7 mouse cellular contexts compared by ENCODE assay signal in genomic region chr6:128438871-128439341, GRCm38 (mm10). TPM values are rescaled to one million over a fixed set of nuclear protein-coding genes. Genes with fewer than 3 reads are reported as not detected.
DNase-seq lines count a peak whose midpoint lies in the region; ATAC-seq and TF ChIP-seq lines count a peak whose summit lies in the region.

No protein-coding gene starts in this region.

- peak overlapping the region; percentile 50 for H3K9ac ChIP-seq in embryonic facial prominence, embryonic 11.5 days (replicated peaks; ENCODE audit: low read length)
- peak overlapping the region; percentile 38 for H3K9ac ChIP-seq in hindbrain, embryonic 15.5 days
- peak overlapping the region; percentile 55 for H3K9ac ChIP-seq in lung, embryonic 14.5 days

- ATAC-seq in megakaryocyte, adult 5-6 weeks (ENCODE audit: poor library complexity, severe bottlenecking): no peak
- no peak; the same call in 1 of the 2 replicates for ATAC-seq in embryonic facial prominence, embryonic 11.5 days (replicated peaks; ENCODE audit: insufficient number of reproducible peaks, low FRiP score, low TSS enrichment, low read depth)
- ATAC-seq in hindbrain, embryonic 15.5 days (ENCODE audit: low FRiP score, low read depth): no peak; the same call in 1 of the 2 replicates
- ATAC-seq in lung, embryonic 14.5 days (ENCODE audit: insufficient read depth): peak; percentile 59

- peak overlapping the region; percentile 98 for H3K4me3 ChIP-seq in megakaryocyte, embryonic 14.5 days (replicated peaks)
- peak overlapping the region; percentile 98 for H3K4me3 ChIP-seq in embryonic facial prominence, embryonic 11.5 days (ENCODE audit: low read depth, low read length)
- H3K4me3 ChIP-seq in hindbrain, embryonic 15.5 days: peak overlapping the region; percentile 64
- peak overlapping the region; percentile 98 for H3K4me3 ChIP-seq in lung, embryonic 14.5 days (ENCODE audit: low read depth, low read length)

- H3K4me1 ChIP-seq in megakaryocyte, embryonic 14.5 days: peaks cover 43% of the 10 kb centered on the region
- H3K4me1 ChIP-seq in embryonic facial prominence, embryonic 11.5 days (ENCODE audit: control insufficient read depth, insufficient read depth, low read length): no peaks in the 10 kb centered on the region
- H3K4me1 ChIP-seq in hindbrain, embryonic 15.5 days (replicated peaks): peaks cover 19% of the 10 kb centered on the region
- no peaks in the 10 kb centered on the region; the same call in 1 of the 2 replicates for H3K4me1 ChIP-seq in lung, embryonic 14.5 days (ENCODE audit: insufficient read depth)

- no peaks in the 10 kb centered on the region for H3K9me3 ChIP-seq in megakaryocyte, embryonic 14.5 days
- H3K9me3 ChIP-seq in embryonic facial prominence, embryonic 11.5 days (replicated peaks; ENCODE audit: control insufficient read depth, low read length): no peaks in the 10 kb centered on the region
- H3K9me3 ChIP-seq in hindbrain, embryonic 15.5 days: no peaks in the 10 kb centered on the region
- H3K9me3 ChIP-seq in lung, embryonic 14.5 days (ENCODE audit: low read depth, low read length): no peaks in the 10 kb centered on the region

- peak overlapping the region; percentile 38 for H3K4me2 ChIP-seq in embryonic facial prominence, embryonic 11.5 days (ENCODE audit: low read depth, low read length)
- H3K4me2 ChIP-seq in hindbrain, embryonic 15.5 days: peak overlapping the region; percentile 76
- peak overlapping the region; percentile 66 for H3K4me2 ChIP-seq in lung, embryonic 14.5 days

- no peaks in the 10 kb centered on the region for H3K27me3 ChIP-seq in megakaryocyte, embryonic 14.5 days (replicated peaks)
- no peaks in the 10 kb centered on the region for H3K27me3 ChIP-seq in embryonic facial prominence, embryonic 11.5 days (ENCODE audit: control insufficient read depth, insufficient read depth, low read length)
- H3K27me3 ChIP-seq in hindbrain, embryonic 15.5 days: no peaks in the 10 kb centered on the region
- H3K27me3 ChIP-seq in lung, embryonic 14.5 days (ENCODE audit: insufficient read depth, low read length): no peaks in the 10 kb centered on the region

- DNase-seq in embryonic facial prominence, embryonic 11.5 days (ENCODE audit: low spot score): no peak
- DNase-seq in lung, embryonic 14.5 days: no peak
- peak; percentile 37 for DNase-seq in thymus, postnatal 14 days
- DNase-seq in spleen, postnatal 36 days (ENCODE audit: low spot score in 2 of 2): no peak

- H3K27ac ChIP-seq in embryonic facial prominence, embryonic 11.5 days (replicated peaks; ENCODE audit: low read depth, low read length): no peak overlapping the region
- peak overlapping the region; percentile 86 for H3K27ac ChIP-seq in hindbrain, embryonic 15.5 days (replicated peaks)
- H3K27ac ChIP-seq in lung, embryonic 14.5 days (ENCODE audit: low read depth): peak overlapping the region; percentile 97

- WGBS in embryonic facial prominence, embryonic 11.5 days: 30% methylated on average over 18 of the region's 18 CpGs
- WGBS in hindbrain, embryonic 15.5 days: 29% methylated on average over 18 of the region's 18 CpGs
- WGBS in lung, embryonic 14.5 days: 18% methylated on average over 18 of the region's 18 CpGs

- no peak for TF ChIP-seq CTCF in lung, embryonic 14.5 days (IDR thresholded peaks at IDR 0.05; ENCODE audit: low read depth)

- peaks cover 29% of the 10 kb centered on the region for H3K36me3 ChIP-seq in megakaryocyte, embryonic 14.5 days (replicated peaks; ENCODE audit: low read length)
- H3K36me3 ChIP-seq in embryonic facial prominence, embryonic 11.5 days (replicated peaks; ENCODE audit: control insufficient read depth, insufficient read depth, low read depth, low read length): peaks cover 8% of the 10 kb centered on the region
- peaks cover 25% of the 10 kb centered on the region for H3K36me3 ChIP-seq in hindbrain, embryonic 15.5 days
- peaks cover 28% of the 10 kb centered on the region for H3K36me3 ChIP-seq in lung, embryonic 14.5 days (ENCODE audit: insufficient read depth)

RNA-seq across cellular contexts. Expression of gene Fkbp4, which starts 0.4 kb away (rescaled TPM):
- polyA plus RNA-seq in megakaryocyte, embryonic 14.5 days (2012; ENCODE audit: insufficient read depth, low replicate concordance): 174 and 185 TPM in 2 replicates
- total RNA-seq in megakaryocyte, adult 5-6 weeks (2015): 34.6 and 38.1 TPM in 2 replicates
- total RNA-seq in megakaryocyte, adult 5-6 weeks (2017): 93.1 and 95.7 TPM in 2 replicates
- polyA plus RNA-seq in embryonic facial prominence, embryonic 11.5 days (2014; fragmentation: Nextera tagmentation; extraction: Ambion mirVana): 612 and 615 TPM in 2 replicates
- polyA plus RNA-seq in hindbrain, embryonic 15.5 days (2015; fragmentation: Nextera tagmentation; extraction: Ambion mirVana): 338 and 368 TPM in 2 replicates
- polyA plus RNA-seq in lung, embryonic 14.5 days (2014; fragmentation: Nextera tagmentation; extraction: Ambion mirVana): 434 and 450 TPM in 2 replicates

RNA-seq across cellular contexts. Expression of gene Itfg2, which starts 14.2 kb away (rescaled TPM):
- polyA plus RNA-seq in megakaryocyte, embryonic 14.5 days (2012; ENCODE audit: insufficient read depth, low replicate concordance): 10.0 and 20.3 TPM in 2 replicates
- total RNA-seq in megakaryocyte, adult 5-6 weeks (2015): 6.4 and 6.8 TPM in 2 replicates
- total RNA-seq in megakaryocyte, adult 5-6 weeks (2017): 6.2 and 14.1 TPM in 2 replicates
- polyA plus RNA-seq in embryonic facial prominence, embryonic 11.5 days (2014; fragmentation: Nextera tagmentation; extraction: Ambion mirVana): 26.9 and 28.1 TPM in 2 replicates
- polyA plus RNA-seq in hindbrain, embryonic 15.5 days (2015; fragmentation: Nextera tagmentation; extraction: Ambion mirVana): 43.9 and 45.2 TPM in 2 replicates
- 32.6 and 41.4 TPM in 2 replicates for polyA plus RNA-seq in lung, embryonic 14.5 days (2014; fragmentation: Nextera tagmentation; extraction: Ambion mirVana)

RNA-seq across cellular contexts. Expression of gene Nrip2, which starts 39.8 kb away (rescaled TPM):
- polyA plus RNA-seq in megakaryocyte, embryonic 14.5 days (2012; ENCODE audit: insufficient read depth, low replicate concordance): not detected in 2 replicates
- not detected in 2 replicates for total RNA-seq in megakaryocyte, adult 5-6 weeks (2015)
- 0.15 TPM in 1 of 2 replicates, not detected in the other for total RNA-seq in megakaryocyte, adult 5-6 weeks (2017)
- polyA plus RNA-seq in embryonic facial prominence, embryonic 11.5 days (2014; fragmentation: Nextera tagmentation; extraction: Ambion mirVana): 1.6 and 2.0 TPM in 2 replicates
- polyA plus RNA-seq in hindbrain, embryonic 15.5 days (2015; fragmentation: Nextera tagmentation; extraction: Ambion mirVana): 9.8 and 10.4 TPM in 2 replicates
- polyA plus RNA-seq in lung, embryonic 14.5 days (2014; fragmentation: Nextera tagmentation; extraction: Ambion mirVana): 3.4 and 4.3 TPM in 2 replicates
